Mouse (Mus musculus) small intestine, adult 2 months (tissue): ENCODE measurements at regions not wholly inside any gene's neighbourhood (a gene's known extent, or its start where the extent isn't known, plus 50 kb on each side); places are given as distances from the start of the nearest gene placed in this dataset.

Source experiments
- CTCF ChIP-seq: fragments of 200-500 bp; IDR thresholded peaks from 2 replicates; pipeline ENCODE4 v1.5.1; 2012; ENCODE audit warnings: low read depth, mild to moderate bottlenecking, control low read depth, inconsistent platforms, low read length, moderate library complexity, mixed read lengths; ENCODE audit not compliant: insufficient replicate concordance, insufficient read length; ENCODE audit errors: extremely low read depth
- POLR2A ChIP-seq: fragments of 200-500 bp; IDR thresholded peaks from 2 replicates; pipeline ENCODE4 v1.6.1; 2012; ENCODE audit warnings: low read depth, mild to moderate bottlenecking, control low read depth, inconsistent platforms, low read length, moderate library complexity

GRCm38 (mm10) chr12:110086921-110087320 is 191.9 kb upstream of the Dio3 start:
- TF ChIP-seq POLR2A, result no peak
- no peak for TF ChIP-seq CTCF
